Mouse (Mus musculus) heart, postnatal 10 days (tissue): ENCODE data around the gene Rpl21. TPM values are rescaled to one million over a fixed set of nuclear protein-coding genes. Genes with fewer than 3 reads are reported as not detected.

Experiments used
- DNase-seq, 2 experiments: peaks; one replicate each; pipeline ENCODE4 v3.0.0; 2021
- intact Hi-C: fragments of 180-260 bp; cut with DNase I; formaldehyde crosslinking; loops from one replicate; pipeline ENCODE4 v1.15.1; 2025
- total RNA-seq, 2 experiments: library from RNA; stranded (reverse); gene quantifications; 2 replicates each; pipeline ENCODE4 v1.2.3; 2021

The Rpl21 gene
- total RNA-seq, 2 experiments from 2014 or later = 157 to 159 TPM

DNA sequence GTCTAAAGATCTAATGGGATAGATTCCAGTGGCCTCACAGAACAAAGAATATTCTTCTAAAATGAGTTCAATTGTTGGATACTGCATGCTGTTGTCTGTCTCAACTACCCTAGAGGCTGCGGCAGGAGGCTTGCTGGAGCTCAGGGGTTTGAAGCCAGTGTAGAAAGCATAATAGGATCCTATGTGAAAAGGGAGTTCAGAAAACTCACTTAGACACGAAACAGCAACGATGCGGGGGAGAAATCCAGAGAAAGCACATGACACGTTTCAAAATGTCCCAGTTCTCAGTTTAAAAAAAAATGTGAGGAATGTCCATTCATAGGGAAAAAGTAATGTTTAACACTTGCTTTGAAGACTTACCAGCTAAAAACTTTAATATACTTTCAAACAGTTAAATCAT lies 9.7 kb upstream of the Rpl21 start:
- no peak for DNase-seq
- intact Hi-C loops = no loop called here

DNA sequence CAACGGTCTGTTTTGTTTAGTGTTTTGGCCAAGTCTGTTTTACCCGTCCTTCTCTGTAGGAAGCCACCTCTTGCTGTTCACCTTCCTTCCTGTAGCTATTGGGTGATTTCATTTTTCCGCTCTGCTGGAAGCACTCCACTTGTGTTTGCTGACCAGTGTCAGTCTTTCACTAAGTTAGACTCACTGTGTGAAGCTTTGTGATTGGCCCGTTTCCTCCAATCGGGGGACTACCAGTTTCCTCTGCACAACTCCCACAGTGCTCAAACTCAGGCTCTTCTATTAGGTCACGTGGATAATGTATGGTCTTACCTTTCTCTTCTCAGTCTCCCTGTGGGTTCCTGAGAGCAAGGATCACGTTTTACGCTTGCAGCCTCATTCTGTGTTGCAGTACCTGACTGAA lies 3.2 kb upstream of the Rpl21 start:
- intact Hi-C loops = no loop called here
- no peak for DNase-seq

DNA sequence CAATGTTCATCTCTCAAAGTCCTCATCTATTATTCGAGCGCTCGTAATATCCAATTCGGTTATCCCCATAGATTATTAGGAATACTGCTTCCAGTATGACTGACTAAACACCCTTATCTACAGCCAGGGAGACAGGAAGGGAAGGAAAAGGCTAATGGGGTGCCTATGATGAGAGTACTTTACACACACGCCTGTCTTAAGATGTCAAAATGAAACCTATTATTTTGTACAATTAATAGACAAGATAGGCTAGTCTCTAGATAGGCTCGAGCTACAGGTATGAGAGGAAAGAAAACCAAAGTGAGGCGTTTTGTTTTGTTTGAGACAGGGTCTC lies 288 bp upstream of the Rpl21 start:
- no peak for DNase-seq
- intact Hi-C loops = loop anchor here (2.0 to 10.0 kb wide), 3 partner anchors 38 to 242 kb away; partner anchors contain the start of genes Lnx2, Polr1d and Usp12

DNA sequence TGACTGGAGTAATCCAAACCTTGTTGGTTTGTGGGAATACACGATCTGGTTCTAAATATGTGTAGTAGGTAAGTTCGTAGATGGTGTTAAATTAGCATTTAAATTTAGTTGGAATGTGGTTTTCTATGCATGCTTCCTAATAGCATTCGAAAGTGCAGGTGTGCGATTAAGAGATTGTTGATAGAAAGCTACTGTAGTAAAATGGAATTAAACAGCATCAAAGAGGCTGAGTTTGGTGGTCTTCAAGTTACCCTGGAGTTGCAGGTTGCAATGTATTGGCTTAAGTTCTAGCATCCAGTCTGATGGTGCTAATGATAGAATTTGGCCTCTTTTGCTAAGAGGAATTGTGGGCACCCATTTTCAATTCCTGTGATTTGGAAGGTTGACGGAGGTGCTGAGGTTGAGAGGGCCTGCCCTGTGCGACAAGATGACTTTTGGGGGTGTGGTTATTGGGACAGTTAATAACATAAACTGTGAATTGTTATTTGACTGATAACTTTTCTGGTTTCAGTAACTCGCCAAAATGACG lies 1.0 kb downstream of the Rpl21 start:
- intact Hi-C loops = loop anchor here (2.0 to 10.0 kb wide), 3 partner anchors 39 to 241 kb away; partner anchors contain the start of genes Lnx2, Polr1d and Usp12

DNA sequence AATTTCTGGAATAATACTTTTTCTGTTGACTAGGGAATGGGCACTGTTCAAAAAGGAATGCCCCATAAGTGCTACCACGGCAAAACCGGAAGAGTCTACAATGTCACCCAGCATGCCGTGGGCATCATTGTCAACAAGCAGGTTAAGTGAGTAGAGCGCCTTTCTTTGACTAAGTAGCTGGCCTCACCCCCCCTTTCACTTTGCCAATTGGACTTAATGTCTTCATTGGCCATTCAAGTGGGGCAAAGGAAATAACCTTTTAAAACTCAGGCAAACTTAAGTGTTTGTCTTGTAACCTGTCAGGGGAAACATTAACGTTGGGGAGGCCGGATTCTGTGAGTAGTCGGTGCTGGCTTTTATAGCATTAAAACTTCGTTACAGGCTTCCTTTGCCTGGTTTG lies 2.3 kb downstream of the Rpl21 start:
- intact Hi-C loops = loop anchor here (5.0 to 10.0 kb wide), 2 partner anchors 83 to 240 kb away; partner anchors contain the start of genes Lnx2 and Polr1d
- DNase-seq = no peak

More for the DNA sequence above, 1.0 kb downstream of the Rpl21 start:
- no peak for DNase-seq

DNA sequence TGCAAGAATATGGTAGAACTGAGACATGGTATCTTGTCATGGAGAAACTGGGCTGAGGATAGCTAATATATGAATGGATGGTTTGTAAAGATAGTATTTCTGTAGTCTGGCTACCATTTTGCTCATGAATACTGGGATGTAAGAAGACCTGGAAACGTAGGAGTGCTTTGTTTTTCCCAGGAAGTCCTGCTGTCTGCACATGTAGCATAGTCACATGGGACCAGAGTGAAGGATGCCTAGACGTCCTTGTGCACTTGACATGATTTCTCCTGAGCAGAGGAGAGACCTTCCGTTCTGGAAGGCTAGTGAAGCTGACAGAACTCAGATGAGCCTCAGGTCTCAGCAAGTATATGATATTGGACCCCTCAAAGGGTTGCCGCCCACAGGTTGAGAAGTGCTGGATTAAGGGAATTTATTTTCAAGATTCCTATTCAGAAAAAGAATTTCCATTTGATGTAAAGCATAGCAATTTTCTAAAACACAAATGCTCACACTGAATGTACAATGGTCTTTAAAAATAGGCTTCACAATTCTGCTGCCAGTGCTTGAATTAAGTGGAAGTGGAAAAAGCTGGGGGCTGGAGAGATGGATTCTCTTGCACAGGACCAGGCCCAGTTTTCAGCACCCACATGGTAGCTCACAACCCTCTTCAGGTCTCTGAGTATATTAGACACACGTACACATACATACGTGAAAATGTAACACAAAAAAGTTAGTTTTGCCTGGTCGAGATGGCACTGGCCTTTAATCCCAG lies 5.5 kb downstream of the Rpl21 start:
- intact Hi-C loops = loop anchor here (10.0 kb wide), 1 partner anchor 237 kb away; the partner anchor contains the start of genes Lnx2 and Polr1d
- no peak for DNase-seq

DNA sequence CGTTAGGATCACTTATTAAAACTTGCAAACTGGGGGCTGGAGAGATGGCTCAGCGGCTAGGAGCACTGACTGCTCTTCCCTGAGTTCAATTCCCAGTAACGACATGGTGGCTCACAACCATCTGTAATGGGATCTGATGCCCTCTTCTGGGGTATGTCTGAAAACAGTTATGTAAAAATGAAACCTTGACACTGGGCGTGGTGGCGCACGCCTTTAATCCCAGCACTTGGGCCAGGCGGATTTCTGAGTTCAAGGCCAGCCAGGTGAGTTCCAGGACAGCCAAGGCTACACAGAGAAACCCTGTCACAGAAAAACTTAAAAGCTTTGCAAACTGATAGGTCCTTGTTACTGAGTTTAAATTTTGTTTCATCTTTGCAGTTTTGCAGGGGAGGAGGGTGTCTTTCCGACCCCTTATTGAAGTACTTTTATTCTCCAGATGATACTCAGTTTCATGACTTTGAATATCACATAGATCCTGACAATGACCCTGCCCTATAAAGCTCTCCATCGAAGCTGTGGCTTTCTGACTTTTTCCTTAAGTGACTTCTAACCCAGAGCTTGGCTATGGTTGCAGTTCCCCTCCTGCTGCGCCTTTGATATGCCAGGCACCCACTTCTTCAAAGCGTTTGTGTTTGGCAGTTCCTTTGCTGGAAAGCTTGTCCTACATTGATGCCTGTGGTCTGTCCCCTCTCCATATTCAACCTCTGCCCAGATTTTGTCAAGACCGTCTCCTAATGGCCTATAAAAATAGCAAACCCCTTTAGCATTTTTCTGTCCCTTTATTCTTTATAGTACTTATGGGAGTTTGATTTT lies 6.4 kb downstream of the Rpl21 start:
- no peak for DNase-seq
- intact Hi-C loops = loop anchor here (10.0 kb wide), 1 partner anchor 236 kb away; the partner anchor contains the start of genes Lnx2 and Polr1d

DNA sequence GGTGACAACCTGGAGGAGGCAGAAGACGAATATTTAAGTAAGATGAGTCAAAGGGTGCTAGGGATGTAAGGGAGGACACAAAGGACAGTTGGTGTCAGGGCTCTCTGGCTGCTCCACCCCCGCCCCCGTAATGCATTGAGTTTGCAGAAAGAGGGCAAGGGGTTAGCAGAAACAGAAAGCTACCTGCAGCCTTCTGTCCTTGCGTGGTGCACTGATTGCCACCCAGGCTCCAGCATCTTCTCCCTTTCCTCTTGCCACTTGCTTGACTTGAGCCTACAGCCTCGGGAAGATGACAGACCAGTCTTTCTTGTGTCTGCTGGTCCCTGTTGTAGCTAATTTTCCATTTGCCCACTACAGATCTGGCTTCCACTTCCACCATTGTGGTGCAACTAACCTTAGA lies 7.1 kb downstream of the Rpl21 start:
- intact Hi-C loops = loop anchor here (5.0 to 10.0 kb wide), 2 partner anchors 132 to 235 kb away; partner anchors contain the start of genes Lnx2 and Polr1d
- DNase-seq = no peak

DNA sequence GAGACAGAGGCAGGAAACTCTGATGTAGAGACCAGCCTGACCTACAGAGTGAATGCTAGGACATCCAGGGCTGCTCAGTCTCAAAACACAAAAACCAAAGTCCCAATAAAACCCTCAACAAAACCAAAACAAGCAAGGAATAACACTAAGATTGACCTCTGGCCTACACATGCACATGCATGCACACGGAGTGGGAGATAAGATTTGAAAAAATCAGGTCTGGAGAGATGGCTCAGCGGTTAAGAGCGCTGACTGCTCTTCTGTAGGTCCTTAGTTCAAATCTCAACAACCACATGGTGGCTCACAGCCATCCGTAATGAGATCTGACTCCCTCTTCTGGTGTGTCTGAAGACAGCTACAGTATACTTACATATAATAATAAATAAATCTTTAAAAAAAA lies 7.7 kb downstream of the Rpl21 start:
- intact Hi-C loops = loop anchor here (5.0 kb wide), 1 partner anchor 133 kb away; no protein-coding TSS in a partner anchor
- no peak for DNase-seq

DNA sequence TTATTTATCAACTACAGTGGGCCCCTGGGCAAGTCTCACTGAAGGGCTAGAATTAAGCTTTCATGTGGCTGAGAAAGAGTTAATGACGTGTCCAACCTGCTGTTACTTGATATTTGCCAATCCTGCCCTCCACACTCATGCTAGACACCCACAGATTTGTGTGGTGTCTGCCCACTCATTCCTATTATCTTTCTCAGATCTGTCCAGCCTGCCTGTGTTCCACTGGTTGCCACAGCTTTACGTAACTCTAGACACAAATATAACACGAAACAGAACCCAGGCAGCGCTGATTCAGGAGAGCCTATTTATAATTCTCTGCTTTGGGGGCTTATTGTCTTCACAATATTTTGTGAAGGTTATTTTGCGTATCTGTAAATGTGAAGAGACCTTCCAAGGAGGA lies 8.6 kb downstream of the Rpl21 start:
- intact Hi-C loops = loop anchor here (5.0 kb wide), 1 partner anchor 134 kb away; no protein-coding TSS in a partner anchor
- DNase-seq = no peak

DNA sequence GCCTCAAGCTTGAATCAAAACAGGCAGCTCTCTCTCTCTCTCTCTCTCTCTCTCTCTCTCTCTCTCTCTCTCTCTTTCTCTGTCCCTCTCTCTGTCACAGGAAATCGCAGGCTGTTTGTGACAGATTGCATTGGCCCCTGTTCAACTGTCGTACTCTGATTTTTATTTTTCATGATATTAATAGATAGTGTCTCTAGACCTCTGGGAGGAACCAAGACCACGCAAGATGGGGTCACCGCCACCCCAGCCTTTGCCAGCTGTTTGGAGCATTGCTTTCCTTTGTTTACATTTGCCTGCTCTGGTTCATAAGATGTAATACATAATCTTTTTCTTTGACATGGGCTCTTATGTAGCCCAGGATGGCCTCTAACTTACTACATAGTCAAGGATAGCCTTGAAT lies 9.3 kb downstream of the Rpl21 start:
- intact Hi-C loops = loop anchor here (5.0 kb wide), 1 partner anchor 135 kb away; no protein-coding TSS in a partner anchor

DNA sequence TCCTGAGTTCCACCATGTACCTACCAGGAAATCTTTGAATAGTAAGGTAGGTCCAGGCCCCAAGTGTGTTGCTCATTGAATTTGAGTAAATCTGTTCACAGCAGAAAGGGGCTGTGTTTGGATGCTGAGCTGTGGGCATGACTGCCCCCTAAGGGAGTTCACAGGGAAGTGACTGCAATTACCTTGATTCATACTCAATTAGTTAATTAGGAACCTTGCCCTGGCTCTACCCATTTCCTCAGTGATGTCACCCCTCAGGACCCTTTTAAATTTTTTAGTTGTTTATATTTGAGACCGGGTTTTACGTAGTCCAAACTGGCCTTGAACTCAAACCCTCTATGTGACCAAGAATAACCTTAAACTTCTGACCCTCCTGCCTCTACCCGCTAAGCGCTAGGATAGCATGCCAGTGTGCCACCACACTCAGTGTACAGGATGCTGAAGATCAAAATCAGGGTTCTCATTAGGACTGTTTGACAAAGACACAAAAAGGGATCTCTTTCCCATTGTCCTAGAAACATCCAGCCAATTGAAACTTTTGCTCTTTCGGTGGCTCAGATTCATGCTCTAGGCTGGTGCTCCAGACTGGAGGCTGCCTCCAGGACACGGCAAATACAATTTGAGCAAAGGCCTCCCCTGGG lies 11.7 kb downstream of the Rpl21 start:
- intact Hi-C loops = loop anchor here (2.0 to 5.0 kb wide), 2 partner anchors 60 to 137 kb away; no protein-coding TSS in a partner anchor
- DNase-seq = no peak

More for the DNA sequence above, 9.3 kb downstream of the Rpl21 start:
- DNase-seq = no peak

DNA sequence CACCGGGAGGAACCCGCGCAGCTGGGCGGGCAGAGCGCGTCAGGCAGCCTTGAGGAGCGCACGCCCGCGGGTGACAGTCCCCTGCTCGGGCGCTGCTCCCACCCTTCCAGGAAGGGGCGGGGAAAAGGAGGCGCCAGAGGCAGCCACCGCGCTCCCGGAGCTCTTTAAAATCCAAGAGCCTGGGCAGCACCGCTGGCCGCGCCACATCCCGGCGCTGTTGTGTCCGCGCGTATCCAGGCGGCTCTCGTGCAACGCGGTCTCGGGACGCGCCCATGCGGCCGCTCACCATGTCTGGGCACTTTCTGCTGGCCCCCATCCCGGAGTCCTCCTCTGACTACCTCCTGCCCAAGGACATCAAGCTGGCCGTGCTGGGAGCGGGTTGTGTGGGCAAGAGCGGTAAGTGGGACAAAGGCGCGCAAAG lies 12.3 kb downstream of the Rpl21 start, which contains the start of gene Rasl11a:
Rasl11a (plus strand) TSS at position 127 of the 421 bp plus-strand sequence.
- intact Hi-C loops = loop anchor here (2.0 to 5.0 kb wide), 2 partner anchors 60 to 138 kb away; no protein-coding TSS in a partner anchor
- DNase-seq = peak; percentile 88 to 90

DNA sequence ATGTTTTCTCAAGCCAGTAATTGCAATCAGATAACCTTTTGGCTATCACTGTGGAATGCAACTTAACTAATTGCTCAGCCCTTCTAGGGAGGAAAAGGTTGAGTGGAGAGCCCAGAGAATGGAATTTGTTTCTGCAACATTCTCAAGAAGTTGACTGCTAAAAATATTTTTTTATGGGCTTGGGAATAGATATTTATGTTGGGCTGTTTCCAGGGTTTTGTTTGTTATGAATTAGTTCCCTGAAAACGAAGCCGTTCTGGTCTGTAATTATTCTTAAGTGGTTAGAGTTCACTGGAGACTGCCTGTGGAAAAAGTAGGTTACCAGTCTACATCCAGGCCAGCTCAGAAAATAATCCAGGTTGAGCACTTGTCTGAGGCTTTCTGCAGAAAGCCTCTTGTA lies 13.8 kb downstream of the Rpl21 start:
- intact Hi-C loops = no loop called here

DNA sequence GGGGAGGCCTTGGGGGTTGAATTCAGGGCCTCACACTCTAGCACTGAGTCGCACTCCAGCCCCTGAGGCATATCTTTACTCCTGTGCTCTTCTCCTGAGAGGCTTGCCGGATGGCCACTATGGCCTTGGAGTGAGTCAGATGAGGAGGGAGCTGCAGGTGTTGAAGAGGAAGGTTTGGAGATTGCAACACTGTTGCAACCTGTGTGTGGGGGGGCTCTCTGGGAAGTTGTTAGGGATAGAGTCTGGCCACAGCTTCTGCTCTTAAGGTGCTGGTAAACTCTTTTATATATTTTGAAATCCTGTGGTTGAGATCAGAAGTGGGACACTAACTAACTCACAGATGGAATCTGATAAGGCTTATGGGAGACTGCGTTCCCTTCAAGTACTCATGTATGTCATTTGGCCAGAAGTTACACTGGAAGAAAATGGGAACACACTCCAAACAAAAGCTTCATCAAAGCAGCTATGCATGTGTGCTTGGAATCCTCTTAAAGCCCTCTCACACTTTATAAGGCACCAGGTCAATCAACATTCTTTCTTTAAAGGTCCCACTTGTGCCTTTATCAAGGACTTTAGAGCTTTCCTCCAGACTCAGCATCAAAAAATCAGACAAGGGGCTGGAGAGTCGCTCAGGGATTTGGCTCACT lies 16.4 kb downstream of the Rpl21 start:
- intact Hi-C loops = no loop called here
- DNase-seq = no peak

More for the DNA sequence above, 13.8 kb downstream of the Rpl21 start:
- no peak for DNase-seq

DNA sequence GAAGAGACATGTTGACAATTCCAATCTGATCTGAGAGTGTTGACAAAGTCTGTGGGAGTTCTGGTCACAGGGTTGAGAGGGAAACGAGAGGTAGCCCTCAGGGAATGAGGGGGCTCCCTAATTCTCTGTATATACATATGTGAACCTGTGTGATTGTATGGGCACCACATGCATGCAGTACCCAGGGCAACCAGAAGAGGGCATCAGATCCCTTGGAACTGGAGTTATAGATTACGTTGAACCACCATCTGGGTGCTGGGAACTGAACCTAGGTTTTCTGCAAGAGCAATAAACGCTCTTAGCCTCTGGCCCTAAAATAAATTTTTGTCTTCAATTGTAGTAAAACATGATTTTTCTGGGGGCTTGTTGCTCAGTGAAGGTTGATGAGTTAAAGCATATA lies 23.4 kb downstream of the Rpl21 start:
- DNase-seq = no peak
- intact Hi-C loops = no loop called here

DNA sequence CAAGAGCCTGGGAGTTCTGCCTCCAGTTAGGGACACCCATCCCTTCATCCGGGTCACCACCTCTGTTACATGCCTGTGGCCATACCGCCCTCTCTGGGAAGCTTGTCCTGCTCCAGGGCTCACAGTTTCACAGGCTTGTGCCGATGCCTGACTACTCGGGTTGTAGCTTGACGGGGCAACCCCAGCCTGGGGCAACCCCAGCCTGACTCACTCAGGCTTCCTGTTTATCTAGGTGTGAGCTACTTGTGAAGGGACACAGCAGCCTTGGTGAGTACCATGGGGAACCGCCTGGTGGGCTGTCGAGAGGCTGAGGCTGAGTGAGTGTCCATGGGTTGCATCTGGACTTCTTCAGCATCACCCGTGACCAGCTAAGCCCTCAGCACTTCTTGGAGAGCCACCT lies 24.9 kb downstream of the Rpl21 start:
- no peak for DNase-seq
- intact Hi-C loops = no loop called here

DNA sequence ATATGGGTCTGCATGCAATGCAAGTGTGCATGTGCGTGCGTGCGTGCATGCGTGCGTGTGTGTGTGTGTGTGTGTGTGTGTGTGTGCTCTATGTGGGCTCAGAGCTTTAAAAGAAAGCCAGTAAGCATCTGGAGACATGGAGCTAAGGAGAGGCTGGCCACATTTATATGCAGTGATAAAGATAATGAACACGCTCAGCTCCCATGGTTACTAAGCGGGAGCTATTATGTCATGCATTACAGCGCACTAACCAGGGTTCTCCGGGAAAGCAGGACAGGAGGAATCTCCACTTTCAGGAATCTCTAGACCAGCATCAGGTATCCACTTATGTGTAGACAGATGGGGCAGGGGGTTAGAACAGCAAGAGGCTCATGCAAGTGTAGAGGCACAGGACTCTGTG lies 26.1 kb downstream of the Rpl21 start:
- no peak for DNase-seq
- intact Hi-C loops = no loop called here

DNA sequence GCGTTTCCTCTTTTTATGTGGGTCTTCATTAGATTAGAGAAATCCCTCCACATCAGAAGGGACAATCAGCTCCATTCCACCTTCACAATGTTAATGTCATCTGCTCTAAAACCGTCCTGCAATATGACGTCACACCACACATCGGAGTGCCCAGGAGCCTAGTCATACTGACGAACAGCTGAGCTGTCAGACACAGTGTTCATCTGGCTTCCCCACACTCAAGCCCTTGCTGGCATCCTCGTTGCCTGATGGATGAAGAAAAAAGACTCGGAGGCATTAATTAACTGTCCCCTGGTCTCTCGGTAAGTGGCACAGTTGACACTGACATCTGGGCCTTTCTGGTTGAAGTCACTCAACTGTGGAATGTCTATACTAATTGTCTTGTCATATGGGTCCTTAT lies 26.6 kb downstream of the Rpl21 start:
- no peak for DNase-seq
- intact Hi-C loops = no loop called here
